Mouse (Mus musculus) layer of hippocampus, adult 8-10 months (tissue): Measurements from ENCODE around the gene Tekt1. TPM values are rescaled to one million over a fixed set of nuclear protein-coding genes. Genes with fewer than 3 reads are reported as not detected.

ENCODE experiments used
- DNase-seq, 2 experiments: peaks; one replicate each; pipeline ENCODE4 v3.0.0; 2022; ENCODE audit warnings: low spot score in 2 of 2
- total RNA-seq, 4 experiments: library from RNA; stranded (reverse); gene quantifications; 2 replicates each; pipeline ENCODE4 v1.2.4; 2022

The Tekt1 gene
- total RNA-seq, 4 experiments from 2014 or later = 1.7 to 3.8 (median 3.3) TPM

- no peak for DNase-seq
These were observed 28.9 kb upstream of the Tekt1 start for GRCm38 (mm10) chr11:72391181-72391580.

- DNase-seq = no peak
These were observed 27.3 kb upstream of the Tekt1 start for GRCm38 (mm10) chr11:72389407-72390142.

GRCm38 (mm10) chr11:72388113-72388529, 25.9 kb upstream of the Tekt1 start:
- no peak for DNase-seq

GRCm38 (mm10) chr11:72379351-72379750, 17.1 kb upstream of the Tekt1 start:
- DNase-seq = no peak

GRCm38 (mm10) chr11:72378222-72378621, 16.0 kb upstream of the Tekt1 start:
- DNase-seq = no peak

DNA sequence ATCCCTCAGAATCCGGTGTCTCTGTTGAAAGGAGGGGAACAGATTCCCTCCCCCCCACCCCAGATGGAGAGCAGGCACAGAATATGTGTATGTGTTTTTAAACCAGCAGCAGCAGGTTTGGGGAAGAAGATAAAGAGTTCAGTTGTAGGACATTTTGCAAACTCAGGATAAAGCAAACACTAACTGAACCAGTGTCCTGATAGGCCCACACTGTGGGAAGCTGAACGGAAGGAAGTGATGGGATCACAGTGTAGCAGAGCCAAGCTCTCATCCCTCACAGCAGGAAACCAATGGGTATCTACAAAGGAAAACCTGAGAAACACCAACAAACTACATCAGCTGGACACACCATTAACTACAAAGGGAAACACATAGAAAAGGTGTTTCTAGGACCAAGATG, 14.3 kb upstream of the Tekt1 start:
- no peak for DNase-seq

DNA sequence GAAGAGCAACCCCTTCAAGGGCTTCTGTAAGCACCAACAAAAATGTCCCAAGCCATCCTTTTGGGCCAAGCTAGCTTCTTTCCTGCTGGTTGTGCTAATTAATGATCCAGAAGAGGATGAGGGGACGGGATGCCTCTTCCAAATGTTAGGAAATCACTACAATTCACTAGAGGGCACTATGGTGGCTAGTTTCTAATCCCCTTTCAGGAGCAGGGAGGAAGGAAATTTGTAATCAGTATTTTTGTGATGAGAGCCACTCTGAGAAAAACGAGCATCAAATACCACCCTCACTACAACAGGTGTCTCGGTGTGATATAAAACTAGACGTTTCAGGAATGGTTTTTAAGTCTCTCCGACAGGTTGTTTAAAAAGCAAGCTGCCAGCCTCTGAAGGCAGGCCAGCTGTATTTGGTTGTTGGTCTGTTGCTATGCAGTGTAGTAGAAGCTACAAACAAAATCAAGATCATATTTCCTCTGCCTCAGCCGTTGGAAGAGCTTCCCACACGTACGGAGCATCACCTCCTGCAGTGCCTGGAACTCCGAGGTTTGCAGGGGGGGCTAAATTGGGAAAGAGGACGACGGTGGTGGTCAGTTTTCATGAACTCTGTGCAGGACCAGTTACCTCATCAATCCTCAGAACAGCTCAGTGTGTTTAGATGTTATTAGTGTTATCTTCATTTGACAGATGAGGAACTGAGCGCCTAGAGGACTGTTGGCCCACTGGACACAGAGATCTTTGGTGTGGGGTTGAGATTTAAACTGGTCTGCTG, 7.8 kb upstream of the Tekt1 start:
- no peak for DNase-seq

- DNase-seq = no peak
These were observed 5.9 kb upstream of the Tekt1 start for GRCm38 (mm10) chr11:72367934-72368674.

- no peak for DNase-seq
These were observed 3.9 kb upstream of the Tekt1 start for GRCm38 (mm10) chr11:72366126-72366525.

GRCm38 (mm10) chr11:72364526-72364925, 2.3 kb upstream of the Tekt1 start:
- no peak for DNase-seq

- no peak for DNase-seq
These were observed 1.4 kb upstream of the Tekt1 start for GRCm38 (mm10) chr11:72363523-72364240.

- peak; percentile 62 to 75 for DNase-seq
These were observed 576 bp downstream of the Tekt1 start for GRCm38 (mm10) chr11:72361385-72362346.

- DNase-seq = peak in 1 of 2 experiments; percentile 76
These were observed 7.1 kb downstream of the Tekt1 start for GRCm38 (mm10) chr11:72354971-72355728.

- no peak for DNase-seq
These were observed 9.1 kb downstream of the Tekt1 start for GRCm38 (mm10) chr11:72353186-72353585.

- DNase-seq = no peak
These were observed 10.0 kb downstream of the Tekt1 start for GRCm38 (mm10) chr11:72352272-72352671.

- no peak for DNase-seq
These were observed 12.6 kb downstream of the Tekt1 start for GRCm38 (mm10) chr11:72349652-72350051.

DNA sequence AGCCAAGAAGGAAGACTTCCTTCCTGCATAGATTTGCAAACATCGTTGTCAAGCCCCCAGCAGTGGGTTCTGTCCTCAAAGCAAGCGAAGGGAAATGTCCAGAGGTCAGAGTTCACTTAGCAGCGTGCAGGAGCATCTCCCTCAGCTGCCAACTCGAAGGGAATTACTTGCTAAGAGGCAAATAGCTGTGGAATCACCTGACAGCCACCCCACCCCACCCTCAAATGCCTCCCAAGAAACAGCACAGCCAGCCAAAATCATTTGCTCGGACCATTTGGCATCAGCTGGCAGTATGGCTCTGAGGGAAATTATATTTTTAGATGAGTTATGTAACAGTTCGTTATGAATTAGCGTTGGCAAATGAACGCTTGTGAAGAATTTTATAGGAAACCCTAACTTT, 13.2 kb downstream of the Tekt1 start:
- DNase-seq = peak in 1 of 2 experiments; percentile 63

DNA sequence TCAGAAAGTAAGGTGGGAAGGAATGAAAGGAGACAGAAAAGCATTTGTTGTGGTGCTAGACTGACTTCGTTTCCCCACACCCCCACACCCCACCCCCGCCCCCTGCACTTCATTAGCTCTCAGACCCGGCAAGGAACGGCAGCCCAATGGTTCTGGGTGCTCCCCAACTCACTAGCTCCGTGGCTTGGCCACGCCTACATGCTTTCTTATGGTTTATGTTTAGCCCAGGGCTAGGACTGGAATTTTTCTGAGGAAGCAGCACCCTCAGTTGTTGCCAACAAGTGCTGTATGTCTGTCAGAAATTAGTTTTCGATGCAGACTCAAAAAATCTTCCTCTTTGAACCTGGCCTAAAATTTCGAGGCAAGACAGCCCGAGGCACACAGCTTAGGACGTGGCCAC, 13.7 kb downstream of the Tekt1 start:
- DNase-seq = no peak

DNA sequence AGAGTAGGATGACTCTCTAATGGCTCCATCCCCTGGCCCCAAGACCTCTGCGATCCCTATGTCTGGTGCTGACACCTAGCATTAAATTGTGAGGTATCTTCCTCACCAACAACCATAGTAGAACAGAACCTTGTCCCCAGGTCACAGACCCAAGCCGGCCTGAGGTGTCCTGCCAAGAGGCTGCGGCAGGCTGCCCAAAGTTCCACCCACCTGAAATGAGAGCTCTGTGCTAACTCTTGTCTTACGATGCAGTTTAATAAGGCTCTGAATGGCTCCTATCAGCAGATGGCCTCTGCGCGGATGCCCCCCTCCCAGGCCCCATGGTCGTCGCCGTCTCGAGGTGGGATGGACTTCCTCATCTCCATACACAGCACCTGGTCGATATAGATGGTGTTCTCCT, 17.8 kb downstream of the Tekt1 start:
- no peak for DNase-seq
